Mouse (Mus musculus): Measurements from ENCODE around the gene Rnf123.
"Not testable (repeated sequence)": the region's sequence is repeated elsewhere in the genome, so short reads cannot be mapped to it uniquely, and the experiment has no call there.

The Rnf123 gene

DNA sequence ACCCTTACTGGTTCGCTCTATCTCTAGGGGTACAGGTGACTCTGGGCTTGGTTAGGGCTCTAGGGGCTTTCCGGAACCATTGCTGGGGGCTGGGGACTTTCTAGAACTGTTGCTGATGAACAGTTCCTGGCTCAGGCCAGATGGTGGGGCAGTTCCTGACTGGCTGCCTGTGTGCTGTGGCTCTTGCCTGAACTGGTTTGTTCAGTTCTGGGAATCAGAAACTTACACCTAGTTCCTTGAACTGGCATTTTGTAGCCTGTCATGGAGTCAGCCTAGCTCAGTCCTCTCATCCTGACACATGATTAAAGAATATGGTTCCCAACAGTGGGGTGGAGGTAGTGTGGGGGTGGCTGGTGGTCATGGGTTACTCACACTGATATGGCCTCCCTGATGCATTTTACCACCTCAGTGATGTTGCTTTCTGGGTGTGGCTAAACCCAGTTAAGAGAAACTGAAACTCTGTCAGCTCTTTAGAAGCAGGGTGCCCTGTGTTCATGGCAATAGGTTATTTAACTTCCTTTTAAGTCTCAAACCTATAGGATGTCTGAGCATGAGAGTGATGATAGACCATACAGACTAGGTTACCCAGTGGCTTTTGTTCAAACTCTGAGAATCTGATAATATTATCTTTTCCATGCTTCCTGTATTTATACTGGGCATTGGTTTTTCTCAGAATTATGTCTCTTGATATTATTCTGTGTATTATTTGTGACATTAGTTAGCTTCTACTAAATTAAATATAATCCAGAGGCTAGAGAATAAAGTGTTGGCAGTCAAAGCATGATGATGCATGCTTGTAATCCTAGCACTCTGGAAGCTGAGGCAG lies 47.6 kb downstream of the Rnf123 start:
- DNase-seq (ENCODE audit: low spot score in 2 of 2) = no peak

DNA sequence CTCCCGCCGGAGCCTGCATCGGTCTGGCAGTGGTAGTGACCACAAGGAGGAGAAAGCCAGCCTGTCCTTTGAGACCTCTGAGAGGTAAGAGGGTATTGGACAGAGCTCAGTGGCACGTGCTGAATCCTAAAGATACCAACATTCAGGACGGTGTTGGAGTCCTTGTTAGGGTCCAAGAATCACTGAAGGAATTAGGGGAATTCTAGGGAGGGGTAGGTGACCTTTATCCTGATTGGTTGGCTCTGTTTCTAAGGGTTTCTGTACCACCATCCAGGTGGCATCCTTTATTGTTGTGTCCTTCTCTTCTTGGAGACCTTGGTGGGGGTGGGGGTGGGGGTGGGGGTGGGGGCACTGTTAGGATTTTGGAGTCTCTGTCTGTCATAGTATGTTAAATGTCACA lies 51.0 kb downstream of the Rnf123 start:
- DNase-seq (ENCODE audit: low spot score in 2 of 2) = no peak

DNA sequence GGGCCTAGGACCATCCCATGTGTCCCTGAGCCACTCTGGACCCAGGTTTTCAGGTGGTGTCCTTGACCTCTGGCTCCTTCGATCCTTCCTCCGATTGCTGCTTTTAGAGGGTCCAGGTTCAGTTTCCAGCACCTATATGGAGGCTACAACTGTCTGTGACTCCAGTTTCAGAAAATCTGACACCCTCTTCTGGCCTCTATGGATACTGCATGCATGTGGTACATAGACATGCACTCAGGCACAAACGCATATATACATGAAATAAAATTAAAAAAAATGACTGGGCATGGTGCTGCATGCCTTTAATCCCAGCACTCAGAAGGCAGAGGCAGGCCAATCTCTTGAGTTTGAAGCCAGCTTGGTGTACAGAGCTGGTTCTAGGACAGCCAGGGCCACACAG lies 55.3 kb downstream of the Rnf123 start:
- DNase-seq (ENCODE audit: low spot score in 2 of 2) = no peak

DNA sequence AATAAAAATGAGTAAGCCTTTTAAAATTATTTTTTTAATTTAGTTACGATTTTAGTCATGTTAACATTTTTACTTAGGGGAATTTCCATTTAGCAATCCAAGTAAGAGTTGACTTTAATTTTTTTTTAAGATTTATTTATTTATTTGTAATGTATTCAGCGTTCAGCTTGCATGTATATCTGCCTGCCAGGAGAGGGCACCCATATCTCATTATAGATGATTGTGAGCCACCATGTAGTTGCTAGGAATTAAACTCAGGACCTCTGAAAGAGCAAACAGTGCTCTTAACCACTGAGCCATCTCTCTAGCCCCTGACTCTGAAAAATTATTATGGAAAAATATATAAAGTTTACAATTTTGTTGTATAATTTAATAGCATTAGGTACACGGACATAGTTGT lies 56.6 kb downstream of the Rnf123 start:
- DNase-seq (ENCODE audit: low spot score in 2 of 2) = no peak

DNA sequence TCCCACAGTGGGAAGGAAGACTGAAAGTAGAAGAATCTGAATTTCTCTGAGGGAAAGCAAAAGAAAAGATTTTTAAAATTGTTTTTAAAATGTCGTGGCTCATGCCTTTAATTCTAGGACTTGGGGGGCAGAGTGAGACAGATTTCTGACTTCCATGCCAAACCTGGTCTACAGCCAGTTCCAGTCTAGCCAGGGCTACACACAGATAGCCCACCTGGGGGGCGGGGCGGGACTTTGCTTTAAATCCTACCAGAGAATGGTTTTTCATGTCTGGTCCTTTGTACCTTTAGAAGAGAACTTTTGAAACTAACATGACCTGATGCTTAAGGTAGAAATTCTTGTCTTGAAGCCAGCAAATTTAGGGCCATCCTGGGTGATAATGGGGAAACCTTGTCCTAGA lies 59.9 kb downstream of the Rnf123 start:
- DNase-seq (ENCODE audit: low spot score in 2 of 2) = no peak

DNA sequence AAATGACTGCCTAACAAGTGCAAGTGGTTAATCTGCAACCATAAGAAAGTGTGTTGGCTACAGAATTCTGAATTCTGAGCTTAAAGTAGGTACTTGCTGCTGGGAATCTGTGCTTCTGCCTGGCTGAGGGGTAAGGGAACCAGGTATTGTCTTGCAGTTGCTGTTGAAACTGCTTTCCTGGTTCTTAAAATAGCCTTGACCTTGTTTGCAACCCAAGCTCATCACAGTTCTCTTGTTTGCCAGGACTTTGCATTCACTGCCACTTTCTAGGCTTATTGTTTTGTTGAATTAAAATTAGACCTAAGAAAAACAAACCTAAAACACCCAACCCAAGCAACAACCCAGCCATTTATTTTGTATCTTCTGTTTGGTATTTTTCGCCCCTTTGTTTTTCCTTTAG lies 62.4 kb downstream of the Rnf123 start:
- DNase-seq (ENCODE audit: low spot score in 2 of 2) = no peak

DNA sequence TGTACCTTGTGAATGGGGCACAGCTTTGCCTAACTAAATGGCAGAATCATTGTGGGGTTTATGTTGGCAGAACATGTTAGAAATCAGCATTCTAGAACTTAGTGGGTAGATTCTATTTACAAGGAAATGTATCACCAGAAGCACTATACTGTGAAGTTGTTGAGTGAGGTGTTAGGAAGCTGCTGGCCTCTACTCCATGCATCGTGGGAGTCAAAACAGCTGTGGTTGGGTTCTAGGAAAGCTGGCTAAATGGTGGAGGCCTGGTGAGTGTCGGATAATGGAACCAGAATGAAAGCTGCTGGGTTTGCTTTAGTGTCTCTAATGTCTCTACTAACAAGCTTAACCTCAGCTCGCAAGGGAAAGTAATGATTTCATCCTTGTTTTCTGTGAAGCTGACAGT lies 66.0 kb downstream of the Rnf123 start:
- DNase-seq (ENCODE audit: low spot score in 2 of 2) = no peak

DNA sequence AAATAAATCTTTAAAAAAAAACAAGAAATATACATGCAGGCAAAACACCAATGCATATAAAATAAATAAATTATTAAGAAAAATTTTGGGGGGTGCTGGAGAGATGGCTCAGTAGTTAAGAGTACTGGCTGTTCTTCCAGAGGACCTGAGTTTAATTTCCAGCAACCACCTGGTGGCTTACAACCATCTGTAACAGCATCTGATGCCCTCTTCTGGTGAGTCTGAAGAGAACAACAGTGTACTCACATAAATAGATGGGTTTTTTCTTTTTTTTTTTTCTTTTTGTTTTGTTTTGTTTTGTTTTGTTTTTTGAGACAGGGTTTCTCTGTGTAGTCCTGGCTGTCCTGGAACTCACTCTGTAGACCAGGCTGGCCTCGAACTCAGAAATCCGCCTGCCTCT lies 69.6 kb downstream of the Rnf123 start:
- not testable (repeated sequence) for DNase-seq (ENCODE audit: low spot score in 2 of 2)

DNA sequence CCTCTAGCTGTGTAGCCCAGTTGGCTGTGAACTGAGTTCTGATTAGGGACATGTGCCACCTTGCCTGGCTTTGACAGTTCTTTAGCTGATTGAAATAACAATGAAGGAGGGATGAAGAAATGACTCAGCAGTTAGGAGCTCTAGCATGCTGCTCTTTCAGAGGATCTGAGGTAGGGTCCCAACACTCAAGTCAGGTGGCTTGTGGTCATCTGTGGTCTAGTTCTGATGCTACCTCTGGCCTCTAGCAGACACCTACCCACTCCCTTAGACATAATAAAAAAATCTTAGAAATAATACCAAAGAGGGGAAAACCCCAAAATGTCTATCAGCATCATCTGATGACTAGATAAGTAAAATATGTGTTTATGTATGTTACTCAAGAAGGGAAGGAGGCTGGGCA lies 72.8 kb downstream of the Rnf123 start:
- DNase-seq (ENCODE audit: low spot score in 2 of 2) = no peak

DNA sequence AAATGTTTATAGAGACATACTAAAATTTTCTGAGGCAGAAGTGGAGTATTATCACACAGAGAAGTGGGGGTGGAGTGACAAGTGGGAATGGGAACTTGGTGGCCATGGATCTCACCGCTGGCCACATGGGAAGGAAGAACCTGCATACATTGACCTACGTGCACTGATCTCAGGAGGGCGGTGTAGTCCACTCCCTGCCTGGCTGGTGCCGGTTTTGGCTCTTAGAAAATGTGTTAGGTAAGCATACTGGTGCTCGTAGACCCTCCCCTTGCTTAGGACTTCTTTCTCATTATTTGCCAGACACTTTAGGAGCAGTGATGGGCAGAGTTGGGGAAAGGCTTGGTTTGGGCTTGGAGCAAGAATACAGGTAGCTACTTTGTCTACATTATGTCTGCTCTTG lies 75.1 kb downstream of the Rnf123 start:
- no peak for DNase-seq (ENCODE audit: low spot score in 2 of 2)

DNA sequence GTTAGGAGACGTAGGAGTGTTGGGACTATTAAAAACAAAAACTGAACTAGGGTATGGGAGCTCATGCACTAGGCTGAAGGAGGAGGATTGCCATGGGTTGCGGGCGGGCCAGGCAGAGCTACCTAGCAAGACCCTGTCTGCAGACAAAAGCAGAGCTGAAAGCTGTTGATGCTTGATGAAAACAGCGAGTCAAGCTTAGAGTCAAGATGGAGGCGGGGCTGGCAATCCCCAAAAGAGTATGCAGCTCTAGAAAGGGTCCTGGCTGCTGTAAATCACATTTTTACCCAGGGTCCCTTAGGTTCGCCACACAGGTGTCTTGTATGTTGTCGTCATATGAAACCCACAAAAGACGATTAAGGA lies 79.6 kb downstream of the Rnf123 start:
- DNase-seq (ENCODE audit: low spot score in 2 of 2) = no peak

DNA sequence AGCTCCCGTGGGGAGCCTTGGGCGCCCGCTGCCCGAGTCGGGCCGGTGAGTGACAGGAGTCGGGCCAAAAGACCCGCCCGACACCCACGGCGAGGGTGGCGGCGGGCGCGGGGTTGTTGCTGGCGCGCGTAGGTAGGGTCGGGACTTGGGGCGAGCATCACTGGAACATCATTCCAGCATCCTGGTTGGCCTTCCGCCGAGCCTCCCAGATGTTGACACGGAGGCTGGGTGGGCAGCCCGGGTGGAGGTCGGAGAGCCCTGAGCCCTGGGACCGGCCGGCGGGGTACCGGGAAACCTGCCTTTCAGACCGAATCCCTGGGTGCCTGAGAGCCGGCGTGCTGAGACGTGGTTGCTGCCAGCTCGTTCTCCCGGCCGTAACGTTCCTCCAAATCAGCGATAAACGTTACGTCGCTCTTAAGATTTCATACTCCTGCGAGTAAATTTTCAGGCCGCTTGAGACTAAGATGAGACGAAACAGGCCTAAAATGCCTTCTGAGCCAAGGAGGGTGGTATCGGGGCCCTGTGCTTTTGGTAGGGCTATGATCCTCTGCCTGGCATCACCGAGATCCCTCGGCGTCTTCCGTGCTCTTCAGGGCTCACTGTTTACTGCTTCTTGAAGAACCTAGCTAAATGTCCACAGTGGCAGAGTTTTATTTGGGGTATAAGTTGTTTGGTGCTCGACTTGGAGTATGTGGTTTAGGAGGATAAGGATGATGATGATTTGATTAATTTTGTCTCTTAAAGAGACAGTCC lies 80.2 kb downstream of the Rnf123 start:
- DNase-seq (ENCODE audit: low spot score in 2 of 2) = no peak

DNA sequence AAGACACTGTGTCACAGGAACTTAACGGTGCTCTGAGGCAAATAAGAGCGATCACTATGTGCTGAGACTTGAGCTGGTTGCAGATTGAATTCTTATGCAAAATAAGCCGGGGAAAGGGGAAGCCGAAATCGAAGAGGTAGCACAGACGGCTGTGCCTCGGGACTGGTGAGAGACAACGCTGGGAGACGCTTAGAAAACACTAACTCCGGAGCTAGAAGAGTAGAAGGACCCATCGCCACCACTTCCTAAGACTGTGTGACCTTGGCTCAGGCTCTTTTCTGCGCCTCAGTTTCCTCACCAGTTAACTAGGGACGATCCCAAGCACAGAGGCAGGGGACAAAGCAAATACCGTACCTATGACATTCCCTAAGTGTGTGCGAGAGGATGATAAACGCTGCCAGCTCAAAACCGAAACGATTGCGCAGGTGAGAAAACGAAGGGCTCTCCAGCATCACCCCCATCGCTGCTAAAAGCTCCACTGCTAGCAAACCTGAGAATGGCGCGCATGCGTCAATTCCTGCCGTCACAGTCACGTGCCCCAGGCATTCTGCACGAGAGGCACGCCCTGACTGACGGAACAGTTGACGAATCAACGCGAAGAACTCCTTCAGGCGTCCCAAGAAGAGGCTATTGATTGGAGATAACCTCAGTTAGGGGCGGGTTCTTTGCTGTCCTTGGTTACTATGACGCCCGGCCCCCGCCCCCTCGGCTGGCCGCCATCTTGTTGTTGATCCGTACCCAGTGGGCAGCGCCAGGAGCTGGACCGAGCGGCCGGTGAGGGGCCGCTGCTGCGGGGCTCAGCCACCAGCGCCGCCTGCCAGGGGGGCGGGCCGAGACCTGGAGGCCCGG lies 81.0 kb downstream of the Rnf123 start, which contains the start of gene Ip6k1:
Ip6k1 (plus strand) TSS at position 580 of the 849 bp plus-strand sequence.
- DNase-seq (ENCODE audit: low spot score in 2 of 2) = peak; percentile 100
